Mouse (Mus musculus) mature B cell (primary cell): ENCODE measurements around the gene Shmt1.
"Not testable (repeated sequence)": the region's sequence is repeated elsewhere in the genome, so short reads cannot be mapped to it uniquely, and the experiment has no call there.

Source experiments
- in situ Hi-C: fragments of 300-500 bp; cut with MboI; formaldehyde crosslinking; loops from 2 replicates; pipeline ENCODE4 v1.14.3; 2019

The Shmt1 gene

GRCm38 (mm10) chr11:60811618-60812017 lies at the start of gene Shmt1:
Shmt1 (minus strand) TSS chr11:60811718.
- in situ Hi-C loops = not testable (repeated sequence)

GRCm38 (mm10) chr11:60856587-60856986 lies 45.1 kb upstream of the Shmt1 start:
- in situ Hi-C loops = no loop called here

- in situ Hi-C loops = no loop called here
These were observed 33.9 kb upstream of the Shmt1 start for GRCm38 (mm10) chr11:60845415-60845814.

GRCm38 (mm10) chr11:60843412-60843811 lies 31.9 kb upstream of the Shmt1 start:
- in situ Hi-C loops = no loop called here

- in situ Hi-C loops = no loop called here
These were observed 30.1 kb upstream of the Shmt1 start for GRCm38 (mm10) chr11:60841467-60842200.

- in situ Hi-C loops = no loop called here
These were observed 26.3 kb upstream of the Shmt1 start for GRCm38 (mm10) chr11:60837644-60838406.

- in situ Hi-C loops = no loop called here
These were observed 25.4 kb upstream of the Shmt1 start for GRCm38 (mm10) chr11:60836897-60837296.

GRCm38 (mm10) chr11:60830433-60831052 lies 19.0 kb upstream of the Shmt1 start, which contains the start of gene Dhrs7b:
Dhrs7b (plus strand) TSS chr11:60830631.
- in situ Hi-C loops = no loop called here

- in situ Hi-C loops = no loop called here
These were observed 17.4 kb upstream of the Shmt1 start for GRCm38 (mm10) chr11:60828903-60829302.

GRCm38 (mm10) chr11:60827241-60827945 lies 15.9 kb upstream of the Shmt1 start:
- in situ Hi-C loops = no loop called here

- in situ Hi-C loops = no loop called here
These were observed 15.2 kb upstream of the Shmt1 start for GRCm38 (mm10) chr11:60826700-60827099.

- in situ Hi-C loops = no loop called here
These were observed 13.7 kb upstream of the Shmt1 start for GRCm38 (mm10) chr11:60825191-60825590.

- in situ Hi-C loops = no loop called here
These were observed 12.3 kb upstream of the Shmt1 start for GRCm38 (mm10) chr11:60823771-60824170.

GRCm38 (mm10) chr11:60816398-60816797 lies 4.9 kb upstream of the Shmt1 start:
- in situ Hi-C loops = no loop called here

GRCm38 (mm10) chr11:60811054-60811460 lies 461 bp downstream of the Shmt1 start:
- in situ Hi-C loops = no loop called here

GRCm38 (mm10) chr11:60810046-60810965 lies 1.2 kb downstream of the Shmt1 start:
- in situ Hi-C loops = no loop called here

- in situ Hi-C loops = no loop called here
These were observed 2.0 kb downstream of the Shmt1 start for GRCm38 (mm10) chr11:60809546-60809945.

GRCm38 (mm10) chr11:60808286-60809070 lies 3.0 kb downstream of the Shmt1 start:
- in situ Hi-C loops = no loop called here

GRCm38 (mm10) chr11:60800892-60801291 lies 10.6 kb downstream of the Shmt1 start:
- in situ Hi-C loops = no loop called here

- in situ Hi-C loops = no loop called here
These were observed 11.5 kb downstream of the Shmt1 start for GRCm38 (mm10) chr11:60799977-60800376.
